Mouse (Mus musculus) hematopoietic stem cell, adult 5-6 weeks (primary cell): ENCODE measurements around the gene Dck. TPM values are rescaled to one million over a fixed set of nuclear protein-coding genes. Genes with fewer than 3 reads are reported as not detected.
"Not testable (repeated sequence)": the region's sequence is repeated elsewhere in the genome, so short reads cannot be mapped to it uniquely, and the experiment has no call there.

Experiments used
- ATAC-seq, 2 experiments: fragments of 125-278 bp in 1 of 2; replicated peaks in 1 of 2; 2 replicates each; pipeline ENCODE4 v1.8.0; 2016 to 2017; ENCODE audit warnings: inconsistent platforms in 2 of 2, mild to moderate bottlenecking in 2 of 2, moderate number of reproducible peaks in 2 of 2, low read depth in 1 of 2, moderate TSS enrichment in 1 of 2; ENCODE audit not compliant: low FRiP score in 2 of 2, poor library complexity in 2 of 2, severe bottlenecking in 2 of 2, insufficient read depth in 1 of 2, low TSS enrichment in 1 of 2
- total RNA-seq: library from RNA; stranded (forward); fragments of 172-1452, 232-1000 nt; gene quantifications from 2 replicates; pipeline ENCODE4 v1.2.3, GENCODE M21; 2017

Gene Dck
- total RNA-seq, result 30.8 and 45.9 TPM in 2 replicates

DNA sequence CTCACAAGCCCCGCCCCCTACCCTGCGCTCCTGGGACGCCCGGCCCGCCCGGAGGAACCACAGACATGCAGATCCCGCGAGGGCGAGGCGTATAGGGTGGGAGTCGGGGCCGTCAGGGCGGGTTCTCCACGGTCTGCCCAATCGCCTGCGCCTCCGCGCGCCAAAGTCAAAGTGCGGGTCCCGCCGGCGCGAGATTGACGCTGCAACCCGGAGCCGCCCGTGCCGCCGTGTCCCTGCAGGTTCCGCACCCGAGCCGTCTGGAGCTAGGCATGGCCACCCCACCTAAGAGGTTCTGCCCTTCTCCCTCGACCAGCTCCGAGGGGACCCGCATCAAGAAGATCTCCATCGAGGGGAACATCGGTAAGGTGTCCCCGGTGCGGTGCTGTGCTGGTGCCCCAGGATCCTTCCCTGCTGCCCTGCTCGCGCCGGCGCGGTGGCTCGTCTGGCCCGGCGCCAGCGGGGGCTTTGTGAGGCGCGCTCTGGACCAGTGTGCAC is at the start of gene Dck:
Gene Dck (plus strand): TSS at position 10 of the 495 bp plus-strand sequence.
- ATAC-seq, result peak; percentile 96 to 97

DNA sequence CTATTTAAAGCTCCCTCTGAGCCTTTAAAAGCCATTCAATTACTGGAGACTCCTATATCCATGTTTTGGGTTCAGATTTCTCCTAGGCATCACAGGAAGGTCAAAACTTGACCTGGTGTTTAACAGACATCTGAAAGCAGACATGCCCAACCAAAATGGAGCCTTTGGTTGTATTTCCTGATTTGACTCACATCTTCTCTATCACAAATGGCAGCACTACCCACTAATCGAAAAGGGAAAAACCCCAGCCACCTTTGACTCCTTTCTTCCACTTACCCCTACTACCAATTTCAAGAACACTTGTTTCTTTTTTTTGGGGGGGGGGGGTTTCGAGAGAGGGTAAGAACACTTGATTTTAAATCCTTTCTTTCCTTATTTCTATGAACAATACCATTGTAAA is 47.8 kb upstream of the Dck start:
- ATAC-seq, result no peak

DNA sequence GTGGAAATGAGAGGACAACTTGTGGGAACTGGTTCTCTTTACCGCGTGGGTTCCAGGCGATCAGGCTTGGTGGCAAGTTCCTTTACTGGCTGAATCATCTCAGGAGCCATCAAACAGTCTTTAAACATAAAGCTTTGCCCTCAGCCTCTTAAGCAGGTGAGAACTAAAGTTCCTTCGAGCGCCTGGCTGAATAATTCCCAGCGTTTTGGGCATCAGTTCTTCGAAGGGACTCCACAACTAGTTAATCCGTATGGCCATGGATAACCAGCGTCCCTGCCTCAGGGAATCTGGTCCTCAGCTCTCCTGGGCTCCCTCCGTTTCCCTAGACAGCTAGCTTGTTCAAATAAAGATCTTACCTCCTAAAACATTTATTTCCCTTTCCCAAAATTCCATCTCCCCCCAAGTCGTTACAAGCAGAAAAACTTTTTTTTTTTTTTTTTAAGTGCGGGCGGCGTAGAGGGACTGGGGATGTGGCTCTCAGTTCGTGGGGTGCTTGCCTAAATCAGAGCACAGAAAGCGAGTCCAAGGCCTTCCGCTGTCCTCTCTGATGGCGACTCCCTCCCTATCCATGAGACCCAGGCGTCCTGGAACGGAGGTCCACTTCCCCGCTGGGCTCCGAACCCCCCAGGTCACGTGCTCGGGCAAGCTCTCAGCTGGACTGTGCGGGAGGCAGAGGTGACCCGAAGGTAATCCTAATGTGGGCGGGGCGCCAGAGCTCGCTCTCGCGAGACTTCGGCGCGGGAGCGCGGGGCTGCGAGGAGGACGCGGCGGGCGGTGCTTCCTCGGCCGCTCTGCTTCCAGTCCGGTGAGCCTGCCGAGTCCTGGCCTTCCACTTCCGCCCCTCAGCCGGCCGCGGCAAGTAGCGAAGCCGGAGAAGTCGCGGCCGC is 44.4 kb upstream of the Dck start, which contains the start of gene Mob1b:
Gene Mob1b (plus strand): TSS at position 740 of the 887 bp plus-strand sequence.
- peak; percentile 77 to 88 for ATAC-seq

DNA sequence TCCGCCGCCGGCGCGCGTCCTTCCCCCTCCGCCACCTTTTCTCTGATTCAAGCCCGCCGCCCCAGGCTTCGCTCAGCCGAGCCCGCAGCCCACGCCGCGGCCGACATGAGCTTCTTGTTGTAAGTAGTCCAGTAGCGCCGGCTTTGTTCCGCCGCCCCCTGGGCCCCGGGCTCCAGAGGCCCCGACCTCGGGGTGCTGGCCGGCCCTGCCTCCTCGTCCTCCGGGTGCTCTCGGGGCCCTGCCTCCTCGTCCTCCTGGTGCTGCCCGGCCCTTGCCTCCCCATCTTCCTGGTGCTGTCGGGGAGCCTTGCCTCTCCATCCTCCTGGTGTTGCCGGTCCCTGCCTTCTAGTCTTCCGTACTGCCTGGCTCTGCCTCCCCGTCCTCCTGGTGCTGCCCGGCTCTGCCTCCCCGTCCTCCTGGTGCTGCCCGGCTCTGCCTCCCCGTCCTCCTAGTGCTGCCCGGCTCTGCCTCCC is 43.8 kb upstream of the Dck start:
- peak in 1 of 2 experiments; percentile 5; a peak in 1 of 4 replicates for ATAC-seq

DNA sequence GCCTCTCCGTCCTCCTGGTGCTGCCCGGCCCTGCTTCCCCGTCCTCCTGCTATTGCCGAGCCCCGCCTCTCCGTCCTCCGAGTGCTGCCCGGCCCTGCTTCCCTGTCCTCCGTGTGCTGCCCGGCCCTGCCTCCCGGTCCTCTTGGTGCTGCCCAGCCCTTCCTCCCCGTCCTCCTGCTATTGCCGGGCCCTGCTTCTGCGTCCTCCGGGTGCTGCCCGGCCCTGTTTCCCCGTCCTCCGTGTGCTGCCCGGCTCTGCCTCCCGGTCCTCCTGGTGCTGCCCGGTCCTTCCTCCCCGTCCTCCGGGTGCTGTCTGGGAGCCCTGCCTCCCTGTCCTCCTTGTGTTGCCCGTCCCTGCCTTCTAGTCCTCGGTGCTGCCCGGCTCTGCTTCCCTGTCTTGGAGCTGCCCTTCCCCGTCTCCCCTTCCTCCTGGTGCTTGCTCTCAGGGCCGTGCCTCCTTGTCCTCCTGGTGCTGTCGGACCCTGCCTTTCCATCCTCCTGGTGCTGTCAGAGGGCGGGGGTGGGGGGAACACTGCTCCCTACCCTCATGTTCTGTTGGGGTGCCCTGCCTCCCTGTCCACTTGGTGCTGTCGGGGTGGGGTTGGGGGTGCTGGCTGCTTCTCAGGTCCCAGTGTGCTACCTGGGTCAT is 43.1 kb upstream of the Dck start:
- peak; percentile 40 to 41 for ATAC-seq

DNA sequence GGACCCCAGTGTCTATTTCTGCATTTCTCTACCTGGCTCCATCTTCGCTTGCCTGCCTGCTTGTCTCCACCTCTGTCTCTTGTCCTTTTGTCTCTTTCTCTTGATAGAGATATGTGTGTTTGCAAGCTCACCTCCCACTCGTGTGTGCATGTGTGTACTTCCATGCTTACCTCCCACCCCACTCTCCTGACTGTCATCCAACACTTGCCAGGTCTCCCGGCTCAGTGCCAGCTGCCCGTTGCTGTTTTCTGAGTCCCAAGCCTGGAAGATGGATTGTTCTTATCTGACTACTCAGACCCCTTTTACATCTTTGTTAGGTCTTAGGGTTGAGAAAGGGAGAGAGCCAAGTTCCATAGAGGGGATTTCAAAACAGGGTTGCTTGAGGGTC is 42.6 kb upstream of the Dck start:
- ATAC-seq, result no peak

DNA sequence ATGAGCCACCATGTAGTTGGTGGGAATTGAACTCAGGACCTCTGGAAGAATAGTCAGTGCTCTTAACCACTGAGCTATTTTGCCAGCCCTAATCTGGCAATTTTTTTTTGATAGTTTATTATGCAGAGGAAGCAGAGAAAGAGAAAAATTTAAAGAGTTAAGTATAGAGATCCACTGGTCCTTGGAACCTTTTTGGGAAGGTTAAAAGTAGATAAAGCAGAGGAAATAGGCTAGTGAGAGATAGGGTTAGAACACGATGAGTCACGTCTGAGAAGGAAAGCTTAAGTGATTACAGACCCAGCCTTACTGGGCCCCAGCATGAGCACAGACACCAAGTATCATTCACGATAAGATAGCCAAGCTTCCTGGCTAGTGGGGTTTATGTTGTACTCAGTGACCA is 40.8 kb upstream of the Dck start:
- peak in 1 of 2 experiments; percentile 13; a peak in 1 of 4 replicates for ATAC-seq

DNA sequence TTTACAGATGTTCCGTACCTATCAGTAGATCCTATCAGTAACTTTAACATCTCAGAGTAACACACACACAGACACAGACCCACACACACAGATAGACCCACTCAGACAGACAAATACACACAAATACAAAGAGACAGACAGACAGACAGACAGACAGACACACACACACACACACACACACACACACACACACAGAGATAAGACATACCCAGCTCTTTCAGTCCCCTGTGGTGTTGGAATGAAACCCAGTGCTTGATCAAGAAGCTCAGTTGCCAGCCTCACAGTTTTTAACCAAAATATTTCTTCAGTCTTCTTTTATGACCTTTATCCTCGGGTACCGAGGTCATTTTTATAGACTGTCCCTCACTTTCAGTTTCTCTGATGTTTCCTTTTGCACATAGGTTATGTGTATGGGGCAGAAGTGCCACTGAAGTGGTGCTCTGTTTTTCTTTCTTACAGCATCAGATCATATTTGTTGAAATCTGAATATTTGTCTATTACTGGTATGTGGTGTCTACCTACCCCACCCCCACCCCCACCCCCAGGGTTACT is 37.1 kb upstream of the Dck start:
- ATAC-seq, result no peak

DNA sequence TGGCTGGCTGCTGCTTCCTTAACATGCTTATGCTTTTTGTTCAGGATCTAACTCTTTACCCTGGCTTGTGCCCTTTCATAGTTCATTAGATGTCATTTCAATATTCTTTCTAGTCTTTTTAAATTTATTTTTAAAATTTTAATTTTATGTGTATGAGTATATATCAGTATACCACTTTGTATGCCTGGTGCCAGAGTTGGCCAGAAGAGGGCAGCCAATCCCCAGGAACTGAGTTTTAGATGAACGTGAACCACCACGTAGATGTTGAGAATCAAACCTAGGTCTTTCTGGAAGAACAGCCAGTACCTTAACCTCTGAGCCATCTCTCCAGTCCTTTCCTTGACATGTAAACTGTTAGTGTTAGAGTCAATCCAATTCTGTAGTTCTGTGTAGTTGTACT is 30.0 kb upstream of the Dck start:
- ATAC-seq, result peak in 1 of 2 experiments; percentile 48; a peak in 1 of 4 replicates

DNA sequence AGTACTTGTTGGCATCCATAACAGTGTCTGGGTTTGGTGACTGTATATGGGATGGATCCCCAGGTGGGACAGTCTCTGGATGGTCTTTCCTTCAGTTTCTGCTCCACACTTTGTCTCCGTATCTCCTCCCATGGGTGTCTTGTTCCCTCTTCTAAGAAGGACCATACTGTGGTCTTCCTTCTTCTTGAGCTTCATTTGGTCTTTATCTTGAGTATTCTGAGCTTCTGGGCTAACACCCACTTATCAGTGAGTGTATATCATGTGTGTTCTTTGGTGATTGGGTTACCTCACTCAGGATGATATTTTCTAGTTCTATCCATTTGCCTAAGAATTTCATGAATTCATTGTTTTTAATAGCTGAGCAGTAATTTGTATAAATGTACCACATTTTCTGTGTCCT is 23.7 kb upstream of the Dck start:
- not testable (repeated sequence) for ATAC-seq

DNA sequence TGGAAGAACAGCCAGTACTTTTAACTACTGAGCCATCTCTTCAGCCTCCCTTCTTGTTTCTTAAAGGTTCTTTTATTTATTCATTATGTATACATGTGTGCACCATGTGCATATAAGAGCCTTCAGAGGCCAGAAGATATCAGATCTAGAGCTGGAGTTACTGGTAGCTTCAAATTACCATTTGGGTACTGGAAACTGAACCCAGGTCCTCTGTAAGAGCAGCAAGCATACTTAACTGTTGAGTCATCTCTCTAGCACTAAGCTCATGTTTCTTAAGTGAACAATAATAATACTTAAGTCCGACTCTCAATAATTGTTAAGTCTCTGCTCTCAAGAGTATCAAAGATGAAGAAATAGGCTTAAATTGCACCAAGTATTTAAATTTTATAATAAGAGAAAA is 17.0 kb upstream of the Dck start:
- ATAC-seq, result no peak

DNA sequence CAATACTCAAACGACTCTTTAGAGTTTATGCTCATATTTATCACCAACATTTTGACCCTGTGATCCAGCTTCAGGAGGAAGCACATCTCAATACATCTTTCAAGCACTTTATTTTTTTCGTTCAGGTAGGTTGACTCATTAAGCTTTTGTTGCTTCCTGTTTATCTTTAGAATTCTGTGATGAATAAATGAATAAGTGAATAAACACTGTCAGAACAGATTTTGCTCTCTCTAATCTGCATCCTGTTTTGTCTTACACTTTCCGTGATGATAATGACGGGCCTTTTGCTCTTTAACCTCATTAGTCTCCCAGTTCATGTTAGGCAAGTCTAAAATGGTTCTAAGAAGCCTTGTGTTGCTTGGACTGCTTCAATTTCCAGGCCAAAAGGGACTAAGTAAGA is 11.6 kb upstream of the Dck start:
- no peak for ATAC-seq

DNA sequence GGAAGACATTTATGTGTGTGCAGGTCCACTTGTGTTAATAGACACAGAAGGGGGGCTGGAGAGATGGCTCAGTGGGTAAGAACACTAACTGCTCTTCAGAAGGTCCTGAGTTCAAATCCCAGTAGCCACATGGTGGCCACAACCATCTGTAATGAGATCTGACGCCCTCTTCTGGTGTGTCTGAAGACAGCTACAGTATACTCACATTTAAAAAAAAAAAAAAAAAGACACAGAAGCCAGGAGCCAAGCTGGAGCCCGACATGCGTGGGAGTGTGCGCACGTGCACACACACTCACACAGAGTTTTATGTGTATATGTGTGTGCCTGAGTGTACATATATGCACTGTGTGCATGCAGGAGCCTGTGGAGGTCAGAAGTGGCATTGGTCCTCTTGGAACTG is 2.2 kb upstream of the Dck start:
- no peak for ATAC-seq

DNA sequence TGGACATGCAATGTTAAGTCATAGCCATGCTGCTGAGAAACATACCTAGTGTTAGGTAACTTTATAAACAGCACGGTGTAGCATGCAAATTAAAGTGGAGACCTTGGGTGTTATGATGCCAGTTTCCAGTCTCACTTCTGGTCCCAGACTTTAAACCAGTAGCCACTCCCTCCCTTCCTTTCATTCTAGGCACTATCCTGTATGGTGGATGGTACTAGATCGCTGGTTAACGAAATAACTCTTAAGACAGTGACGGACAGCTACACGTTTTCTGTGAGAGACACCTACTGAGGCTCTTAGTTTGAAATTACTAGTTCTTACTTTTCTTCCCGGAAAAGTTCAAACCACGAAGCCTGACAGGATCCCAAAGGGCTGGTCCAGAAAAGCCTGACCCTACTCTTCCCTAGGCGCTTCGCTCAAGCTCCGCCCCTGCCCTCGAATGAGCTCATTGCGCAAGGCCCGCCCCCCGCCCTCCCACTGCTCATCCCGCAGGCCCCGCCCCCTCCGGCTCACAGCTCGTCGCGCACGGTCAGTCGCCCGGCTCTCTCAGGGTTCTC is 288 bp upstream of the Dck start:
- ATAC-seq, result peak; percentile 8 to 22; a peak in 3 of 4 replicates

DNA sequence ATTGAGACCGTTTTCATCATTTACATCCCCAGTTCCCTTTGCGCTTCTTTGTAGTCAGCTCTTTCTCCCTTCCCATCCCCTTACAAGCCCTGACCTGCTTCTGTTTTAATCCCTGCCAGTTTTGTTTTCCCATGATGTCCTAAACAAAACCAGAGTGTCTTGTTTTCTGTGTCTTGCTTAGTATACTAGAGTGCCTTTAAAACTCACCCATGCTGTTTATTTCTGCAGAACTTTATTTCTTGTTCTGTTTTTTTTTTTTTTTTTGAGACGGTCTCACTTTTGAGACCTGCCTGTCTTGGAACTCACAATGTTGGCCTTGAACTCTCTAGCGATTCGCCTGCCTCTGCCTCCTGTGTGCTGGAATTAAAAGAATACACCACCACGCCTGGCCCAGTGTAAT is 791 bp downstream of the Dck start:
- no peak for ATAC-seq

DNA sequence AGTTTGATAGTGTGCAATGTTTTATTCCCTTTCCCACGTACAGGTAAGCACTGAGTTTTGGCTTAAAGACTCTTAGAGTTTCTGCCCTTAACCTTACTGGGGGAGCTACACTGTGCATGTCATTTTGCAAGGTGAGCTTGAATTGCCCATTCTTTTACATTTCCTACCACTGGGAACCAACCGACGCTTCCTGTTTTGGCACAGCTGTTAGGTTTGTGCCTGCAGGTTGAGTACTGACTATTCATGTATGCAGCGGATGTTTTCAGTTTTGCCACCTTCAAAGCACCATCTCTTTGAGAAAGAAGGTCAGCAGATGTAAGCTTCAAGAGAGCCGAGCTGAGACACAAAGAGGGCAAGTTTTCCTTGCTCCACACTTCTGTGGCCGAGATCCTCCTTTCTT is 1.3 kb downstream of the Dck start:
- 0 out of 4 replicates have a peak, but pooled peaks of 1 of the 2 experiments have one; percentile 4 for ATAC-seq

DNA sequence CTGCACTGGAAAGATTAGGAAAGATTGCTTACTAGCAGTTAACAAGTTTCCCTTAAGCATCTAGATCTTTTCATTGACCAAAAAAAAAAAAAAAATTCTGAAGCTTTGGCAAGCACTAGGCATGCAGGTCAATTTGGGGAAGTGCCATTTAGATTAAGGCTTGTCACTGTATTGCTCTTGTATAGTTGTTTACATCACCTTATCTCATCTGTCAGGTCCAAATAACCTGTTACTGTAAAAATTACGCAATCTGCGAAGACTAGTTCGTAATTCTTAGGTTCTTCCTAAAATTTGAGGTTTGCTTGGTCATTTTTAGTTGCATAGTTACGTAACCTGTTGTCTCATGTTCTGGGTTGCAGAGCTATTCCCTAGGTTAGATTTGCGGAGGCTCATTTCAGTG is 2.1 kb downstream of the Dck start:
- ATAC-seq, result peak; percentile 28 to 34; a peak in 2 of 4 replicates

DNA sequence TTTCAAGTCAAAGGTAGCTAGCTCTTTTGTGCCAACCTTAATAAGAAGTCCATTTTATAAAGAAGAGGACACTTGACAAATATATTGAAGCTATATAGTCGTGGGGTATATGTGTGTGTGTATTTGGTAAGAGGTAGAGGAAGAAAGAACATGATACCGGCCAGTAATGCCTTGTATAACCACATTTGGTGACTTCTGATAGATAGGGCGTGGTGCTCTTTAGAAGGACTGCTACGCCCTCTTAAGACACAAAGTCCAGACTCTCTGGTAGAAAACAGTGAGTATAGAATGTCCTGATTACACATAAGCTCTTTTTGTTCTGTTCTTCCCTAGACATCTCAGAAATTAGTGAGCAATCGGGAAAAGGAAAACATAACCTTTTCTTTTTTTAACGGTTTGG is 3.4 kb downstream of the Dck start:
- ATAC-seq, result no peak
